Mouse (Mus musculus): ENCODE measurements around the gene Vmn1r200. TPM values are rescaled to one million over a fixed set of nuclear protein-coding genes. Genes with fewer than 3 reads are reported as not detected.
"Not testable (repeated sequence)": the region's sequence is repeated elsewhere in the genome, so short reads cannot be mapped to it uniquely, and the experiment has no call there.

Vmn1r200 gene
- total RNA-seq (2015) (not detected in 2 replicates), total RNA-seq (2017) (0.04 TPM in 1 of 2 replicates, not detected in the other)

DNA sequence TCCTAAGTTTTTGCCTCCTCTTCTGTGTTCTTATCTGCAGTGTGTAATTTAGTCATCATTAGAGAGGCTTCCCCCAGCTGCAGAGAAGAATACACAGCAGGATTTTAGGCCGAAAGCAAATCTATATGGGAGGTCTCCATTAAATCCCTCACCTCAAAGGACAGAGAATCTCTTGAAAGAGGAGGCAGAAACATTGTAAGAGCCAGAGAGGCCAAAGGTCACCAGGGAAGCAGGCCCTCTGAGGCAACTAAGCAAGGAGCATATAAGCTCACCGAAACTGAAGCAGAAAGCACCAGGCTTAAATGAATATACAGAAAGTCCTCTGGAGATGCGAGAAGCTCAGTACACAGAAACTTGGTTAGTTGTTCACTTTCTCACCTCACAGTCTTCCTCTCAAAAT, at the start of gene Vmn1r200:
Gene Vmn1r200 (plus strand): TSS at position 301 of the 400 bp plus-strand sequence.
- ATAC-seq (ENCODE audit: poor library complexity, severe bottlenecking), result no peak

DNA sequence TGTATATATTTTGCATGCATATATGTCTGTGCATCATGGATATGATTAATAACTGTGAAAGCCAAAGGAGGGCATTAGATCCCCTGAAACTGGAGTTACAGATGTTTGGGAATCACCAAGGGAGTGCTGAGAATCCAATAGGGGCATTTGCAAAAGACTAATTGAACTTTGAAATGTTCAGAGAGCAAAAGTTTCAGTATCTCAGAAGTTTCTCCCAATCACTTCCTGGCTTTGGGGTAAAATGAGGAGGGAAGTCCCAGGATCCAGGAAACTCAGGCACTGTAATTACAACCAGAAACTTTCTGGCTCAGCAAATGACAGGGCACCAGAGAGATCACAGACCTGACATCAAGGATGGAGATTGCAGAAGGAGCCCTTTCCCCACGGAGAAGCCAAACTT, 40.1 kb upstream of the Vmn1r200 start, which contains the start of gene Vmn1r198:
Gene Vmn1r198 (plus strand): TSS at position 301 of the 400 bp plus-strand sequence.
- ATAC-seq (ENCODE audit: poor library complexity, severe bottlenecking), result no peak

DNA sequence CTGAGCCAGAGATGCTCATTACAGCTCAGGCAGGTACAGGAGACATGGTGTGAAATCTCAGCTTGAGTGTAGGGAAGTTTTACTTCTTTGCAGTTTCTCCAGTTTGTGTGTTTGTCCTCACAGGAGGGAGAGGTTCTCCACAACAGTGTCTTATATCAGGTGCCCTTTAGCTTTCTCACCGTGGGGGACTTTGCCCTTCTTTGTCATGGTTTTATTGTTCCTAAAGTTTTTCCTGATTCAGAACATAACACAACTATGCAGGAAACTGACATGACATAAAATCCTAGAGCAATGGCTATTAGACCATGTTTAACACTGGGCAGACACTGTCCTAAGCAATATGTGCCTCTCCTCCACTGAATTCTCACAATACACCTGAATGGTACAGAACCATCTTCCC, 39.4 kb upstream of the Vmn1r200 start:
- ATAC-seq (ENCODE audit: poor library complexity, severe bottlenecking), result no peak

DNA sequence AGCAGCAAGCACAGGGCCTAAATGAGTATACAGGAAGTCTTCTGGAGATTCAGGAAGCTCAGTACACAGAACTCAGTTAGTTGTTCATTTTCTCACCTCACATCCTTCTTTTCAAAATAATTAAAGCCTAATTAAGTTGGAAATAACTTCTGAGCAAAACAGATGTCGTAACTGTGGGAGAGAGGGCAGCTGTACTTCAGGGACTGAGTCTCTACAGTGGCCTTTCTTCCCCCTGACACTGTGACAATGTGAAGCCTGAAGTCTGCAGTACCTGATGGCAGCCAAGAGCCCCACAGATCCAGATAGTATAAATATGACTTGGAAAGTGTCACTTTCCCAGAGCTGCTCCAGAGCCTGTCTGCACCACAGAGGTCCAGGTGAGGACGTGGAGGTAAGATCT, 10.7 kb upstream of the Vmn1r200 start, which contains the start of gene Vmn1r199:
Gene Vmn1r199 (plus strand): TSS at position 301 of the 400 bp plus-strand sequence.
- no peak for ATAC-seq (ENCODE audit: poor library complexity, severe bottlenecking)

DNA sequence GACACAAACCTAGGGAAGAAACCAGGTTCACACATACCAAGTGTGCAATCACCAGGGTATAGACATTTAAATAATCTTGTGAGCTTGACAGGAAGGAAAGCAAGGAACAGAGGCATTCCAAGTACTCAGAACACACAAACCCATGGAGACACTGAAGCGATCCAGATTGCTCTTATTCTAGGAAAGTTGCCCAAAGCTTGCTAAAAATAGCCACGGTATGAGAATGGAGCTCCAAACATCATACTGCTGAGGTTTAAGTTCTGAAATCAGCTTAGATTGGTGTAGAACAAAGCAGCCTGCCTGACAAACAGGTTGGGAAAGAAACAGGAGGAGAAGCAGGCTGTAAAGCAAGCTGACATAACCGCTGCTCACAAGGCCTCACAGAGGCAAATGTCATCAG, 9.0 kb upstream of the Vmn1r200 start:
- ATAC-seq (ENCODE audit: poor library complexity, severe bottlenecking), result not testable (repeated sequence)

DNA sequence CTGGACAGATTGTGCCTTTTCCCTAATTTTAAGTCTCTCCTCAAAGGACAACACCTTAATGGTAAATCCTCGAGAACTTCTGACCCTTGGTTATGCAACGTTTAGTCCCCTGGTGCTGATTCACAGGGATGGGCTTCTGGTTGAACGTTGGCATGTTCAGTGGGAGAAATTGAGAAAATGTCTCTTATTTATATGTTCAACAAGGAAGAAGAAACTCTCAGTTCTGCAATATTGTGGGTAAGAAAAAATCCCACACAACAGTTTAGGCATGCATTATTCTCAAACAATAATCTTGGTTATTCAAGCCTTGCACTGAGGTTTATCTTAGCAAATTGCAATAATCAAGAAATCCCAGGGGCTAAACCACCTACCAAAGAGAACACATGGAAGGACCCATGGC, 6.8 kb upstream of the Vmn1r200 start:
- ATAC-seq (ENCODE audit: poor library complexity, severe bottlenecking), result no peak

DNA sequence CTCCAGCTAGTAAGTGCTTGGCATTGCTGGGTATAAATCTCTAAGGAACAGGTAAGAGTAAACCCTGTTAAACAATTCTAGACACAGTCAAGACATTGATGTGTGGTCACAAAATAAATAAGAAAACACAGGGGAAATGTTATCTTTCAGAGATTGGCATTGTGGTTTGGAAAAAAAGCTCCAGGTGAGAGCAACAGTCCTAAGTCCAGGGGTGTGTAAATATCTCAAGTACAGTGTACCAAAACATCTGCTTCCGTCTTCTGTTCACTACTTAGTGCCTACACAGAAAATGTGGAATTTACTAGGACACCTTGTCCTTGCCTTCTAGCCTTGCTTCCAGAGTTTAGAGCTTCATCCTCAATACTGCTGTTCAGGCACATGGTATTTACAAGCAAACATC, 3.1 kb upstream of the Vmn1r200 start:
- no peak for ATAC-seq (ENCODE audit: poor library complexity, severe bottlenecking)

DNA sequence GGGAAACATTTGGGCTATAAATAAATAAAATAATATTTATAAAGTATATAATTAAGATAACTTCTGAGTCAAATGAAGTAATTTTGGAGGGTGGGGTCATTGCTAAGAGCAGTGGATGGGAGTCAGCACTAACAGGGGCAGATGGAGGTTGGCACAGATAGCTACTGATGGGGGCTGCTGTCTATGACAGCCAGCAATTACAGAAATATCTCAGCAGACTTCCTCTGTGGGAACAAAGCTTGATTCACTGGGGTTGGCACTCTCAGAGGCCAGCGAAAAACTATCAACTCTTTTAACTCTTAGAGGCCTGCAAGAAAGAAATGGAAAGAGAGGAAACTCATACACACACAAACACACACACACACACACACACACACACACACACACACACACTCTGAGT, 12.8 kb downstream of the Vmn1r200 start:
- no peak for ATAC-seq (ENCODE audit: poor library complexity, severe bottlenecking)

Other genes starting within 250 kb of the Vmn1r200 start
- gene Vmn1r191, start 206.4 kb upstream of the Vmn1r200 start, total RNA-seq (2015), result not detected in 2 replicates
- gene Vmn1r191, start 206.4 kb upstream of the Vmn1r200 start, total RNA-seq (2017), result not detected in 2 replicates
- not detected in 2 replicates for gene Vmn1r192, start 199.2 kb upstream of the Vmn1r200 start, total RNA-seq (2015)
- gene Vmn1r192, start 199.2 kb upstream of the Vmn1r200 start, total RNA-seq (2017), result 0.04 TPM in 1 of 2 replicates, not detected in the other
- gene Vmn1r193, start 167.2 kb upstream of the Vmn1r200 start, total RNA-seq (2015), result not detected in 2 replicates
- gene Vmn1r193, start 167.2 kb upstream of the Vmn1r200 start, total RNA-seq (2017), result not detected in 2 replicates
- gene Vmn1r194, start 146.2 kb upstream of the Vmn1r200 start, total RNA-seq (2015), result not detected in 2 replicates
- not detected in 2 replicates for gene Vmn1r194, start 146.2 kb upstream of the Vmn1r200 start, total RNA-seq (2017)
- gene Vmn1r195, start 119.9 kb upstream of the Vmn1r200 start, total RNA-seq (2015), result not detected in 2 replicates
- not detected in 2 replicates for gene Vmn1r195, start 119.9 kb upstream of the Vmn1r200 start, total RNA-seq (2017)
- not detected in 2 replicates for gene Vmn1r196, start 100.5 kb upstream of the Vmn1r200 start, total RNA-seq (2015)
- not detected in 2 replicates for gene Vmn1r196, start 100.5 kb upstream of the Vmn1r200 start, total RNA-seq (2017)
- gene Vmn1r197, start 65.8 kb upstream of the Vmn1r200 start, total RNA-seq (2015), result not detected in 2 replicates
- not detected in 2 replicates for gene Vmn1r197, start 65.8 kb upstream of the Vmn1r200 start, total RNA-seq (2017)
- not detected in 2 replicates for gene Vmn1r198, start 40.0 kb upstream of the Vmn1r200 start, total RNA-seq (2015)
- under 0.01 TPM in 1 of 2 replicates, not detected in the other for gene Vmn1r198, start 40.0 kb upstream of the Vmn1r200 start, total RNA-seq (2017)
- not detected in 2 replicates for gene Vmn1r199, start 10.6 kb upstream of the Vmn1r200 start, total RNA-seq (2015)
- not detected in 2 replicates for gene Vmn1r199, start 10.6 kb upstream of the Vmn1r200 start, total RNA-seq (2017)
- gene Vmn1r201, start 81.5 kb downstream of the Vmn1r200 start, total RNA-seq (2015), result not detected in 2 replicates
- gene Vmn1r201, start 81.5 kb downstream of the Vmn1r200 start, total RNA-seq (2017), result not detected in 2 replicates
- not detected in 2 replicates for gene Vmn1r202, start 115.0 kb downstream of the Vmn1r200 start, total RNA-seq (2015)
- not detected in 2 replicates for gene Vmn1r202, start 115.0 kb downstream of the Vmn1r200 start, total RNA-seq (2017)
- gene Vmn1r203, start 127.7 kb downstream of the Vmn1r200 start, total RNA-seq (2015), result 0.02 TPM in 1 of 2 replicates, not detected in the other
- 0.11 TPM in 1 of 2 replicates, not detected in the other for gene Vmn1r203, start 127.7 kb downstream of the Vmn1r200 start, total RNA-seq (2017)
- gene Vmn1r204, start 162.8 kb downstream of the Vmn1r200 start, total RNA-seq (2015), result not detected in 2 replicates
- not detected in 2 replicates for gene Vmn1r204, start 162.8 kb downstream of the Vmn1r200 start, total RNA-seq (2017)
- gene Vmn1r205, start 202.6 kb downstream of the Vmn1r200 start, total RNA-seq (2015), result not detected in 2 replicates
- gene Vmn1r205, start 202.6 kb downstream of the Vmn1r200 start, total RNA-seq (2017), result not detected in 2 replicates
- not detected in 2 replicates for gene Vmn1r206, start 233.9 kb downstream of the Vmn1r200 start, total RNA-seq (2015)
- gene Vmn1r206, start 233.9 kb downstream of the Vmn1r200 start, total RNA-seq (2017), result not detected in 2 replicates

Measured in megakaryocyte, adult 5-6 weeks (primary cell).